Mouse (Mus musculus) myocyte (in vitro differentiated cells): ENCODE measurements at regions not wholly inside any gene's neighbourhood (a gene's known extent, or its start where the extent isn't known, plus 50 kb on each side); places are given as distances from the start of the nearest gene placed in this dataset.

Experiments
- H3K27me3 ChIP-seq: one replicate; pipeline ENCODE4 v1.6.1; 2011; ENCODE audit not compliant: control insufficient read depth, insufficient read depth, insufficient read length
- H3K36me3 ChIP-seq: one replicate; pipeline ENCODE4 v1.6.1; 2011; ENCODE audit not compliant: control insufficient read depth, insufficient read depth
- H3K4me2 ChIP-seq: one replicate; pipeline ENCODE4 v1.6.1; 2011; ENCODE audit warnings: low read depth, control low read depth
- H3K4me3 ChIP-seq: one replicate; pipeline ENCODE4 v1.5.1; 2011; ENCODE audit warnings: mild to moderate bottlenecking, control low read depth, moderate library complexity
- H3K79me2 ChIP-seq: one replicate; pipeline ENCODE4 v1.6.1; 2011; ENCODE audit not compliant: control insufficient read depth, insufficient read depth
- H3ac ChIP-seq: one replicate; pipeline ENCODE4 v1.6.1; 2011; ENCODE audit not compliant: control insufficient read depth, insufficient read length
- CEBPB ChIP-seq: IDR thresholded peaks from 2 replicates; pipeline ENCODE4 v1.6.1; 2011; ENCODE audit warnings: mild to moderate bottlenecking, moderate library complexity; ENCODE audit not compliant: poor library complexity, insufficient read depth, severe bottlenecking
- E2F4 ChIP-seq: IDR thresholded peaks from one replicate; pipeline ENCODE4 v1.6.1; 2011; ENCODE audit warnings: mild to moderate bottlenecking, control low read depth, moderate library complexity; ENCODE audit not compliant: insufficient read depth
- MAX ChIP-seq: IDR thresholded peaks from one replicate; pipeline ENCODE4 v1.6.1; 2011; ENCODE audit warnings: low read depth, mild to moderate bottlenecking, control low read depth
- MYOD1 ChIP-seq, 3 experiments: IDR thresholded peaks; one replicate each; pipeline ENCODE4 v1.6.1; 2011; ENCODE audit warnings: control low read depth in 2 of 3, low read depth in 2 of 3, mild to moderate bottlenecking in 2 of 3, moderate library complexity in 1 of 3; ENCODE audit not compliant: insufficient read length in 2 of 3, control insufficient read depth in 1 of 3
- MYOG ChIP-seq, 3 experiments: IDR thresholded peaks; one replicate each; pipeline ENCODE4 v1.6.1; 2011; ENCODE audit warnings: control low read depth in 2 of 3, low read depth in 2 of 3, mild to moderate bottlenecking in 2 of 3; ENCODE audit not compliant: insufficient read length in 2 of 3, control insufficient read depth in 1 of 3, insufficient read depth in 1 of 3
- POLR2A ChIP-seq: IDR thresholded peaks from one replicate; pipeline ENCODE4 v1.6.1; 2011; ENCODE audit warnings: low read depth, mild to moderate bottlenecking, control low read depth, moderate library complexity; ENCODE audit not compliant: insufficient read length
- POLR2AphosphoS2 ChIP-seq: IDR thresholded peaks from one replicate; pipeline ENCODE4 v1.6.1; 2011; ENCODE audit warnings: low read depth, control low read depth; ENCODE audit not compliant: insufficient read length
- REST ChIP-seq: IDR thresholded peaks from one replicate; pipeline ENCODE4 v1.6.1; 2011; ENCODE audit warnings: mild to moderate bottlenecking, control low read depth, moderate library complexity; ENCODE audit not compliant: insufficient read depth, insufficient read length
- SRF ChIP-seq: IDR thresholded peaks from one replicate; pipeline ENCODE4 v1.6.1; 2011; ENCODE audit warnings: low read depth; ENCODE audit not compliant: control insufficient read depth, insufficient read length
- TCF12 ChIP-seq: IDR thresholded peaks from one replicate; pipeline ENCODE4 v1.6.1; 2011; ENCODE audit warnings: mild to moderate bottlenecking, control low read depth; ENCODE audit not compliant: poor library complexity, insufficient read depth, severe bottlenecking
- TCF3 ChIP-seq: IDR thresholded peaks from one replicate; pipeline ENCODE4 v1.6.1; 2011; ENCODE audit warnings: low read depth, control low read depth; ENCODE audit not compliant: insufficient read length
- USF1 ChIP-seq: IDR thresholded peaks from one replicate; pipeline ENCODE4 v1.6.1; 2011; ENCODE audit warnings: low read depth, mild to moderate bottlenecking, control low read depth, moderate library complexity

GRCm38 (mm10) chr8:88023423-88023822 is 64.0 kb upstream of the Zfp423 start:
- TF ChIP-seq MAX (no peak), TCF3 (no peak), USF1 (no peak), POLR2A (no peak), TCF12 (no peak), MYOD1 (IDR thresholded peaks at IDR 0.05; ENCODE audit: control insufficient read depth in 1 of 3, insufficient read length in 2 of 3, low read depth in 2 of 3) (no peak), CEBPB (no peak), SRF (no peak), POLR2AphosphoS2 (no peak), E2F4 (no peak), REST (no peak), MYOG (IDR thresholded peaks at IDR 0.05; ENCODE audit: control insufficient read depth in 1 of 3, insufficient read depth in 1 of 3, insufficient read length in 2 of 3, low read depth in 2 of 3) (no peak)
- H3ac ChIP-seq = no peak overlapping the region
- H3K4me3 ChIP-seq = no peak overlapping the region
- H3K4me2 ChIP-seq = no peak overlapping the region
- no peaks in the 10 kb centered on the region for H3K27me3 ChIP-seq
- no peaks in the 10 kb centered on the region for H3K36me3 ChIP-seq
- H3K79me2 ChIP-seq = no peaks in the 10 kb centered on the region

GRCm38 (mm10) chr8:88022776-88023385 is 63.5 kb upstream of the Zfp423 start:
- Histone ChIP-seq H3ac (no peak overlapping the region), H3K4me3 (no peak overlapping the region), H3K79me2 (no peaks in the 10 kb centered on the region), H3K36me3 (no peaks in the 10 kb centered on the region), H3K27me3 (no peaks in the 10 kb centered on the region), H3K4me2 (no peak overlapping the region)
- TF ChIP-seq REST = no peak
- TF ChIP-seq POLR2AphosphoS2 = no peak
- no peak for TF ChIP-seq TCF3
- TF ChIP-seq CEBPB = no peak
- TF ChIP-seq MYOG (IDR thresholded peaks at IDR 0.05; ENCODE audit: control insufficient read depth in 1 of 3, insufficient read depth in 1 of 3, insufficient read length in 2 of 3, low read depth in 2 of 3) = no peak
- TF ChIP-seq MAX = no peak
- no peak for TF ChIP-seq MYOD1 (IDR thresholded peaks at IDR 0.05; ENCODE audit: control insufficient read depth in 1 of 3, insufficient read length in 2 of 3, low read depth in 2 of 3)
- TF ChIP-seq POLR2A = no peak
- no peak for TF ChIP-seq SRF
- no peak for TF ChIP-seq E2F4

- Histone ChIP-seq H3K4me3 (no peak overlapping the region), H3K4me2 (no peak overlapping the region), H3K36me3 (no peaks in the 10 kb centered on the region), H3ac (no peak overlapping the region), H3K27me3 (no peaks in the 10 kb centered on the region), H3K79me2 (no peaks in the 10 kb centered on the region)
- TF ChIP-seq POLR2A (no peak), TCF12 (no peak), USF1 (no peak), E2F4 (no peak), MYOD1 (IDR thresholded peaks at IDR 0.05; ENCODE audit: control insufficient read depth in 1 of 3, insufficient read length in 2 of 3, low read depth in 2 of 3) (no peak), MYOG (IDR thresholded peaks at IDR 0.05; ENCODE audit: control insufficient read depth in 1 of 3, insufficient read depth in 1 of 3, insufficient read length in 2 of 3, low read depth in 2 of 3) (no peak), CEBPB (no peak)
Measured at GRCm38 (mm10) chr8:88019243-88020115, 60.1 kb upstream of the Zfp423 start.

GRCm38 (mm10) chr8:88018494-88018893 is 59.1 kb upstream of the Zfp423 start:
- no peaks in the 10 kb centered on the region for H3K79me2 ChIP-seq

More at GRCm38 (mm10) chr8:88018494-88018893, 59.1 kb upstream of the Zfp423 start:
- TF ChIP-seq POLR2A (no peak), TCF12 (no peak), MYOD1 (IDR thresholded peaks at IDR 0.05; ENCODE audit: control insufficient read depth in 1 of 3, insufficient read length in 2 of 3, low read depth in 2 of 3) (no peak), POLR2AphosphoS2 (no peak), MAX (no peak), MYOG (IDR thresholded peaks at IDR 0.05; ENCODE audit: control insufficient read depth in 1 of 3, insufficient read depth in 1 of 3, insufficient read length in 2 of 3, low read depth in 2 of 3) (no peak), USF1 (no peak), CEBPB (no peak), SRF (no peak), E2F4 (no peak), REST (no peak), TCF3 (no peak)
- Histone ChIP-seq H3ac (no peak overlapping the region), H3K36me3 (no peaks in the 10 kb centered on the region), H3K4me3 (no peak overlapping the region), H3K4me2 (no peak overlapping the region), H3K27me3 (no peaks in the 10 kb centered on the region)
